Mouse (Mus musculus) midbrain, embryonic 14.5 days (tissue): ENCODE results near the gene Nkd2. TPM values are rescaled to one million over a fixed set of nuclear protein-coding genes. Genes with fewer than 3 reads are reported as not detected.

Source experiments
- ATAC-seq: fragments of 200-750 bp; cut with Nextera tagmentation; 2 replicates; pipeline ENCODE4 v1.8.0; 2017; ENCODE audit warnings: moderate number of reproducible peaks, moderate library complexity; ENCODE audit not compliant: low FRiP score, low TSS enrichment
- DNase-seq: peaks from one replicate; pipeline ENCODE4 v3.0.0-alpha.2; 2015
- H3K27ac ChIP-seq: fragments of 300-500 bp; sonication (generic); replicated peaks from 2 replicates; pipeline ENCODE4 v1.5.1; 2014; ENCODE audit warnings: mild to moderate bottlenecking, low read depth, low read length, moderate library complexity
- H3K27me3 ChIP-seq: fragments of 300-500 bp; sonication (generic); 2 replicates; pipeline ENCODE4 v1.6.1; 2014; ENCODE audit warnings: low read length, control low read depth, mixed read lengths; ENCODE audit not compliant: control insufficient read depth, insufficient read depth
- H3K36me3 ChIP-seq: fragments of 300-500 bp; sonication (generic); 2 replicates; pipeline ENCODE4 v1.6.1; 2014; ENCODE audit warnings: low read length, control low read depth; ENCODE audit not compliant: control insufficient read depth, insufficient read depth
- H3K4me1 ChIP-seq: fragments of 300-500 bp; sonication (generic); 2 replicates; pipeline ENCODE4 v1.6.1; 2014; ENCODE audit warnings: mild to moderate bottlenecking, antibody characterized with exemption, low read length, control low read depth; ENCODE audit not compliant: control insufficient read depth, insufficient read depth
- H3K4me2 ChIP-seq: fragments of 300-500 bp; sonication (generic); 2 replicates; pipeline ENCODE4 v1.6.1; 2014; ENCODE audit warnings: mild to moderate bottlenecking, low read length, moderate library complexity
- H3K4me3 ChIP-seq: fragments of 300-500 bp; sonication (generic); replicated peaks from 2 replicates; pipeline ENCODE4 v1.5.1; 2014; ENCODE audit warnings: low read depth, low read length
- H3K9ac ChIP-seq: fragments of 300-500 bp; sonication (generic); replicated peaks from 2 replicates; pipeline ENCODE4 v1.6.1; 2014; ENCODE audit warnings: mild to moderate bottlenecking, low read length, moderate library complexity
- H3K9me3 ChIP-seq: fragments of 300-500 bp; sonication (generic); 2 replicates; pipeline ENCODE4 v1.6.1; 2016; ENCODE audit warnings: low read length, control low read depth, mixed read lengths; ENCODE audit not compliant: control insufficient read depth
- WGBS: fragments of 180-500 bp; shearing (Covaris S2); extraction: QIAGEN DNeasy Blood & Tissue Kit; methylation state at CpG from one replicate; pipeline ENCODE4 v1.1.7; 2014; 5-methylcytosine and 5-hydroxymethylcytosine counted together
- polyA plus RNA-seq: library from polyadenylated mRNA; unstranded; fragments of >200 nt; fragmentation: Nextera tagmentation; extraction: Ambion mirVana; gene quantifications from 2 replicates; pipeline ENCODE4 v1.2.1, GENCODE M21; 2014

Nkd2 gene
- polyA plus RNA-seq, 1 experiment from 2014 or later = 12.6 TPM

- Histone ChIP-seq H3K4me2 (peak overlapping the region; percentile 81), H3K27ac (no peak overlapping the region), H3K27me3 (peaks cover 32% of the 10 kb centered on the region), H3K36me3 (no peaks in the 10 kb centered on the region), H3K9me3 (no peaks in the 10 kb centered on the region), H3K9ac (peak overlapping the region; percentile 57), H3K4me1 (no peaks in the 10 kb centered on the region), H3K4me3 (peak overlapping the region; percentile 61)
- ATAC-seq (peak; percentile 66), DNase-seq (peak; percentile 59)
- WGBS = under 1% methylated on average over 64 of the region's 65 CpGs
Measured at GRCm38 (mm10) chr13:73846589-73847464, 604 bp downstream of the Nkd2 start.

- Histone ChIP-seq H3K9ac (no peak overlapping the region), H3K4me3 (no peak overlapping the region), H3K4me1 (no peaks in the 10 kb centered on the region), H3K4me2 (no peak overlapping the region), H3K9me3 (no peaks in the 10 kb centered on the region), H3K27ac (no peak overlapping the region), H3K27me3 (peaks cover 22% of the 10 kb centered on the region), H3K36me3 (no peaks in the 10 kb centered on the region)
- DNase-seq (no peak), ATAC-seq (no peak)
Measured at GRCm38 (mm10) chr13:73842696-73843095, 4.7 kb downstream of the Nkd2 start.

- DNase-seq (no peak), ATAC-seq (no peak)
- Histone ChIP-seq H3K4me3 (no peak overlapping the region), H3K4me2 (no peak overlapping the region), H3K27me3 (no peaks in the 10 kb centered on the region), H3K9ac (no peak overlapping the region), H3K27ac (no peak overlapping the region), H3K9me3 (no peaks in the 10 kb centered on the region), H3K4me1 (no peaks in the 10 kb centered on the region), H3K36me3 (no peaks in the 10 kb centered on the region)
- 81% methylated on average over 4 of the region's 4 CpGs for WGBS
Measured at GRCm38 (mm10) chr13:73839740-73840139, 7.7 kb downstream of the Nkd2 start.

- Histone ChIP-seq H3K4me1 (no peaks in the 10 kb centered on the region), H3K9me3 (no peaks in the 10 kb centered on the region), H3K9ac (no peak overlapping the region), H3K27me3 (no peaks in the 10 kb centered on the region), H3K36me3 (no peaks in the 10 kb centered on the region), H3K4me2 (no peak overlapping the region), H3K27ac (0 out of 2 replicates have a peak overlapping the region, but pooled peaks have one; percentile 6), H3K4me3 (no peak overlapping the region)
- WGBS = 39% methylated on average over 11 of the region's 11 CpGs
- DNase-seq (peak; percentile 76), ATAC-seq (peak; percentile 18; the same call in 1 of the 2 replicates)
Measured at GRCm38 (mm10) chr13:73839137-73839548, 8.3 kb downstream of the Nkd2 start.

- ATAC-seq = no peak
- no peaks in the 10 kb centered on the region for H3K27me3 ChIP-seq
- H3K4me2 ChIP-seq = no peak overlapping the region
- H3K4me3 ChIP-seq = no peak overlapping the region
- no peak overlapping the region for H3K27ac ChIP-seq
- no peak for DNase-seq
- no peak overlapping the region for H3K9ac ChIP-seq
- H3K36me3 ChIP-seq = no peaks in the 10 kb centered on the region
- 88% methylated on average over 8 of the region's 8 CpGs for WGBS
- no peaks in the 10 kb centered on the region for H3K4me1 ChIP-seq
- no peaks in the 10 kb centered on the region for H3K9me3 ChIP-seq
Measured at GRCm38 (mm10) chr13:73837708-73838107, 9.7 kb downstream of the Nkd2 start.

GRCm38 (mm10) chr13:73836491-73836890, 10.9 kb downstream of the Nkd2 start:
- Histone ChIP-seq H3K9me3 (no peaks in the 10 kb centered on the region), H3K4me2 (no peak overlapping the region), H3K27me3 (no peaks in the 10 kb centered on the region), H3K9ac (no peak overlapping the region), H3K36me3 (no peaks in the 10 kb centered on the region), H3K27ac (no peak overlapping the region), H3K4me1 (no peaks in the 10 kb centered on the region), H3K4me3 (no peak overlapping the region)
- no peak for ATAC-seq
- 80% methylated on average over 6 of the region's 6 CpGs for WGBS
- DNase-seq = no peak

GRCm38 (mm10) chr13:73835791-73836190, 11.6 kb downstream of the Nkd2 start:
- H3K27ac ChIP-seq = no peak overlapping the region
- no peak overlapping the region for H3K4me3 ChIP-seq
- no peaks in the 10 kb centered on the region for H3K27me3 ChIP-seq
- H3K4me1 ChIP-seq = no peaks in the 10 kb centered on the region
- H3K9ac ChIP-seq = no peak overlapping the region; the same call in 1 of the 2 replicates
- no peak overlapping the region for H3K4me2 ChIP-seq
- DNase-seq (peak; percentile 44), ATAC-seq (no peak)
- 67% methylated on average over 4 of the region's 4 CpGs for WGBS
- H3K36me3 ChIP-seq = no peaks in the 10 kb centered on the region
- no peaks in the 10 kb centered on the region for H3K9me3 ChIP-seq

GRCm38 (mm10) chr13:73833809-73834208, 13.6 kb downstream of the Nkd2 start:
- no peak for ATAC-seq
- Histone ChIP-seq H3K9ac (no peak overlapping the region), H3K4me1 (no peaks in the 10 kb centered on the region), H3K4me3 (no peak overlapping the region), H3K4me2 (no peak overlapping the region), H3K27ac (no peak overlapping the region), H3K27me3 (no peaks in the 10 kb centered on the region), H3K9me3 (no peaks in the 10 kb centered on the region), H3K36me3 (no peaks in the 10 kb centered on the region)
- no peak for DNase-seq
- WGBS = 69% methylated on average over 12 of the region's 12 CpGs

GRCm38 (mm10) chr13:73831486-73831885, 15.9 kb downstream of the Nkd2 start:
- no peaks in the 10 kb centered on the region for H3K27me3 ChIP-seq
- DNase-seq (peak; percentile 79), ATAC-seq (no peak)
- H3K9me3 ChIP-seq = no peaks in the 10 kb centered on the region
- WGBS = 2% methylated on average over 2 of the region's 2 CpGs
- H3K4me3 ChIP-seq = no peak overlapping the region
- no peaks in the 10 kb centered on the region for H3K36me3 ChIP-seq
- H3K27ac ChIP-seq = no peak overlapping the region
- H3K9ac ChIP-seq = no peak overlapping the region
- no peak overlapping the region for H3K4me2 ChIP-seq
- no peaks in the 10 kb centered on the region for H3K4me1 ChIP-seq
